Mouse (Mus musculus) lung, embryonic 15.5 days (tissue): ENCODE measurements around the gene Iffo1. TPM values are rescaled to one million over a fixed set of nuclear protein-coding genes. Genes with fewer than 3 reads are reported as not detected.
A peak's percentile ranks its signal among the peaks of the same experiment; 100 is the strongest.
"Not testable (repeated sequence)": the region's sequence is repeated elsewhere in the genome, so short reads cannot be mapped to it uniquely, and the experiment has no call there.

Experiments
- ATAC-seq: fragments of 200-750 bp; cut with Nextera tagmentation; 2 replicates; pipeline ENCODE4 v1.8.0; 2017; ENCODE audit warnings: moderate number of reproducible peaks, borderline replicate concordance; ENCODE audit not compliant: low FRiP score, low TSS enrichment; ENCODE audit errors: extremely low read depth
- H3K27ac ChIP-seq: fragments of 300-500 bp; sonication (generic); 2 replicates; pipeline ENCODE4 v1.5.1; 2015; ENCODE audit warnings: moderate library complexity, mild to moderate bottlenecking, inconsistent platforms
- H3K27me3 ChIP-seq: fragments of 300-500 bp; sonication (generic); 2 replicates; pipeline ENCODE4 v1.6.1; 2015; ENCODE audit warnings: inconsistent platforms
- H3K36me3 ChIP-seq: fragments of 300-500 bp; sonication (generic); 2 replicates; pipeline ENCODE4 v1.6.1; 2015; ENCODE audit warnings: inconsistent platforms
- H3K4me1 ChIP-seq: fragments of 300-500 bp; sonication (generic); 2 replicates; pipeline ENCODE4 v1.6.1; 2015; ENCODE audit warnings: inconsistent platforms
- H3K4me2 ChIP-seq: fragments of 300-500 bp; sonication (generic); 2 replicates; pipeline ENCODE4 v1.6.1; 2015; ENCODE audit warnings: inconsistent platforms, mild to moderate bottlenecking, moderate library complexity
- H3K4me3 ChIP-seq: fragments of 300-500 bp; sonication (generic); 2 replicates; pipeline ENCODE4 v1.5.1; 2015; ENCODE audit warnings: mild to moderate bottlenecking, inconsistent platforms
- H3K9ac ChIP-seq: fragments of 300-500 bp; sonication (generic); 2 replicates; pipeline ENCODE4 v1.6.1; 2015; ENCODE audit warnings: inconsistent platforms
- H3K9me3 ChIP-seq: fragments of 300-500 bp; sonication (generic); 2 replicates; pipeline ENCODE4 v1.6.1; 2016; ENCODE audit warnings: inconsistent platforms
- WGBS: fragments of 180-500 bp; shearing (Covaris S2); methylation state at CpG from one replicate; pipeline ENCODE4 v1.1.7; 2015; 5-methylcytosine and 5-hydroxymethylcytosine counted together
- polyA plus RNA-seq: library from polyadenylated mRNA; unstranded; fragments of >200 nt; fragmentation: Nextera tagmentation; extraction: Ambion mirVana; gene quantifications from 2 replicates; pipeline ENCODE4 v1.2.1, GENCODE M21; 2015

Gene Iffo1
- polyA plus RNA-seq, 1 experiment from 2014 or later, result 6.8 TPM

DNA sequence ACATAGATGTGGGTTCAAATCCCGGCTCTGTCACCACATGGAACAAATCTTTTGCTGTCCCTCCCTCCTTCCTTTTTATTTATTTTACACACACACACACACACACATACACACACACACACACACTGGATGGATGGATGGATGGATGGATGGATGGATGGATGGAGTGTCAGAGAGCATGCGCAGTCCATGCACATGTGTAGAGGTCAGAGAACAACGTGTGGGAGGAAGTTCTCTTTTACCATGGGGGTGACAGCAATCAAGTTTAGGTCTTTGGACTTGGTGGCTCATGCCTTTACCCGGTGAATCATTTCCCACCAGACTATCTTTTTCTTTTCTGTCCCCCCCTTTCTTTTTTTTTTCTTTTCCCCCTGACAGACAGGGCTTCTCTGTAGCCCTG lies 8.6 kb downstream of the Iffo1 start:
- H3K9me3 ChIP-seq, result no peaks in the 10 kb centered on the region
- ATAC-seq, result no peak
- no peak overlapping the region for H3K4me2 ChIP-seq
- H3K27ac ChIP-seq, result no peak overlapping the region
- peaks cover 9% of the 10 kb centered on the region for H3K36me3 ChIP-seq
- 87% methylated on average over 4 of the region's 4 CpGs for WGBS
- no peak overlapping the region for H3K4me3 ChIP-seq
- H3K4me1 ChIP-seq, result peaks cover 11% of the 10 kb centered on the region
- no peak overlapping the region for H3K9ac ChIP-seq
- no peaks in the 10 kb centered on the region for H3K27me3 ChIP-seq

DNA sequence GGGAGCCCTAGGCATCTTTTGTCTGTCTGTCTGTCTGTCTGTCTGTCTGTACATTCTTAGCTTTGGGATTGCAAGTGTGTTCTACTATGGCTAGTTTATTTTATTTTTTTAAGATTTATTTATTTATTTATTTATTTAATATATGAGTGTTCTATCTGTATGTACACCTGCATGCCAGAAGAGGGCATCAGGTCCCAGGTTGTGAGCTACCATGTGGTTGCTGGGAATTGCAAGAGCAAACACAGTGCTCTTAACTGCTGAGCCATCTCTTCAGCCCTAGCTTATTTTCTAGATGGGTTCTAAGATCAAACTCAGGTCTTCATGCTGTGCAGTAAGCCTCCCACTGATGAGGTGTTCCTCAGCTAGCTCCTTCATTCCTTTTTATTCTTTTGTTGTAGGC lies 9.5 kb downstream of the Iffo1 start:
- no peaks in the 10 kb centered on the region for H3K9me3 ChIP-seq
- H3K4me3 ChIP-seq, result no peak overlapping the region
- ATAC-seq, result no peak
- H3K4me1 ChIP-seq, result peaks cover 3% of the 10 kb centered on the region
- no peak overlapping the region for H3K4me2 ChIP-seq
- H3K9ac ChIP-seq, result no peak overlapping the region
- no peak overlapping the region for H3K27ac ChIP-seq
- peaks cover 17% of the 10 kb centered on the region for H3K36me3 ChIP-seq
- H3K27me3 ChIP-seq, result no peaks in the 10 kb centered on the region

DNA sequence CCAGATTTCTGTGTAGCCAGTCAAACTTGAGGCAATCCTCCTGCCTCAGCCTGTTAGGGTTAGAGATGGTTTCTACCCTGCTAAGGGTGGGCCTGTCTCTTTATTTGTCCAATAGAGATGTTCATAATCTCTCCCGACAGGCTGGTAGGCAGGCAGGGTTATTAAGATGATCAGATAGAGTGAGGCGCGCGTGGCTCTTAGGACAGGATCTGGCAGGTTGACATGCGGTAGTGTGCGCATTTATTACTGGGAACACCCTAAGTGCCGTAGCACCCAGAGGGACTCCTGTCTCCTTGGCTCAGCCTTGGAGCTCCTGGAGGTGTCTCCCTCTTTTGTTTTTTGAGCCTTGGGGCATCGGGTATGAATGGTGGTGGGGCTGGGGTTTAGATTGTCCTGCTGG lies 10.2 kb downstream of the Iffo1 start:
- 88% methylated on average over 8 of the region's 8 CpGs for WGBS
- Histone ChIP-seq H3K27me3 (no peaks in the 10 kb centered on the region), H3K4me2 (no peak overlapping the region), H3K36me3 (peaks cover 23% of the 10 kb centered on the region), H3K27ac (no peak overlapping the region), H3K9me3 (no peaks in the 10 kb centered on the region), H3K4me3 (no peak overlapping the region), H3K9ac (no peak overlapping the region), H3K4me1 (no peaks in the 10 kb centered on the region)
- ATAC-seq, result no peak

DNA sequence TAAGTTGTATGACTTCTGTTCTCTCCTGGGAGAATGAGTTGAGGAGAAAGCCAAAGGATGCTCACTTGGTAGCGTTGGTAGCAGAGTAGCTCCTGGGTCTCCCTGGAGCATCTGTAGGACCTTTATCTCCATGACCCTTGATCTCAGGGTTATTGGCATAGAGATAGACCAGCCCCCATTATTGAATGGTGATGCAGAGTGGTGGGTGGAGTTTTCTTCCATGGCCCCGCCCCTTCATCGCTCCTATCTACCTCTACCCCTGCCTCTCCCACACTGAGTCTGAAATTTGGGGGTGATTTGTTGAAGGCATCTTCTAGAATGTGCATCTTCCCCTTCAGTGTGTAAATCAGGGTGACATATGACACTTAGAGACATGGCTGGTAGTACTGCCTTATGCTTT lies 11.4 kb downstream of the Iffo1 start:
- H3K4me3 ChIP-seq, result no peak overlapping the region
- H3K36me3 ChIP-seq, result peaks cover 34% of the 10 kb centered on the region
- 81% methylated on average over 3 of the region's 3 CpGs for WGBS
- no peak overlapping the region for H3K27ac ChIP-seq
- peaks cover 8% of the 10 kb centered on the region; the same call in 1 of the 2 replicates for H3K4me1 ChIP-seq
- H3K27me3 ChIP-seq, result no peaks in the 10 kb centered on the region
- no peak overlapping the region for H3K9ac ChIP-seq
- no peak overlapping the region for H3K4me2 ChIP-seq
- ATAC-seq, result no peak
- H3K9me3 ChIP-seq, result no peaks in the 10 kb centered on the region

DNA sequence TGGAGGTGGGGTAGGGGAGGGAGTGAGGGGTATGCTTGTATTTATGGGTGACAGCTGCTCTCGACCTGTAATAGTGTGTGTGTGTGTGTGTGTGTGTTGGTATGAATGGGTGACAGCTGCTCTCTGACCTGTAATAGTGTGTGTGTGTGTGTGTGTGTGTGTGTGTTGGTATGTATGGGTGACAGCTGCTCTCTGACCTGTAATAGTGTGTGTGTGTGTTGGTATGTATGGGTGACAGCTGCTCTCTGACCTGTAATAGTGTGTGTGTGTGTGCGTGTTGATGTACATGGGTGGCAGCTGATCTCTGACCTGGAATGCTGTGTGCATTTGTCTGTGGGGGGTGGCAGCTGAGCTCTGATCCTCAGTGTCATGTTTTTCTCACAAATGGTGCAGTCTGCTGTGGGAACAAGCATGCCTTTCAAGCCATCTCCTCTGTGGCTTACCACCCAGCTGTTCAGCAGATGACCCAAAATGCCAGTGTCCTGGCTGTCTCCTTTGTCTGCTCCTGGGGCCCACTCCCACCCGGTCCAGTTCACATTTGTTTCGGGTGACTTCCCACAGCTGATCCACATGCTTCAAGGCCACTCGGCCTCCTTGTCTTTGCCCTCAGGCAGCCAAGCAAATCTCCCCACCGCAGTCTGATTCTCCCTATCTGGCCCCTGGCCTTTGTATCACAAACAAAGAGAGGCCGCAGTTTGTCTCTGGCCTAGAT lies 12.0 kb downstream of the Iffo1 start:
- H3K9ac ChIP-seq, result no peak overlapping the region
- H3K4me1 ChIP-seq, result peaks cover 11% of the 10 kb centered on the region; the same call in 1 of the 2 replicates
- ATAC-seq, result no peak
- WGBS, result 67% methylated on average over 7 of the region's 7 CpGs
- H3K4me2 ChIP-seq, result no peak overlapping the region
- H3K27me3 ChIP-seq, result no peaks in the 10 kb centered on the region
- H3K27ac ChIP-seq, result no peak overlapping the region
- H3K36me3 ChIP-seq, result peaks cover 36% of the 10 kb centered on the region
- H3K4me3 ChIP-seq, result no peak overlapping the region
- H3K9me3 ChIP-seq, result no peaks in the 10 kb centered on the region

DNA sequence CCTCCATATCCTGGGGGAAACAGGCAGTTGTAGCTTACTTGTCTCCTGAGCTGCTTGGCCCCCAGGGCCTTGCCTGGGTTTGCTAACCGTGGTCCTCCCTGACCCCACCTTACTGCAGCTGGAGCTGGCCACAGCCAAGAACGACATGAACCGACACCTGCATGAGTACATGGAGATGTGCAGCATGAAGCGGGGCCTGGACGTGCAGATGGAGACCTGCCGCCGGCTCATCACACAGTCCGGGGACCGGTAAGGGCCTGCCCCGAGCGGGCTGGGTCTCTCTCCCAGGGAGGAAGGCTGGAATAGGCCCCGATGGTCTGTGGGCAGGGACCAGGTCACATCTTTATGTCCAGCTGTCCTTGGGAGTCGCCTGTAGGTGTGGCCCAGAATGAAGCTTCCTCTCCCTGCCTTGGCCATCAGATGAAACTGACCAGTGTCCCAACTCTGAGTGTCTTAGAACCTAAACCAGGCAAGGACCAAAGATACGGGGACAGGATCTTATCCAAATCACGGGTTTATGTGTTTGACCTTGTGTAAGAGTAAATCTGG lies 14.0 kb downstream of the Iffo1 start:
- no peak overlapping the region for H3K4me2 ChIP-seq
- WGBS, result 78% methylated on average over 15 of the region's 15 CpGs
- no peak overlapping the region for H3K27ac ChIP-seq
- H3K27me3 ChIP-seq, result no peaks in the 10 kb centered on the region
- H3K4me1 ChIP-seq, result peaks cover 25% of the 10 kb centered on the region
- H3K9me3 ChIP-seq, result no peaks in the 10 kb centered on the region
- no peak overlapping the region for H3K4me3 ChIP-seq
- H3K36me3 ChIP-seq, result peaks cover 41% of the 10 kb centered on the region
- no peak overlapping the region for H3K9ac ChIP-seq
- ATAC-seq, result no peak

DNA sequence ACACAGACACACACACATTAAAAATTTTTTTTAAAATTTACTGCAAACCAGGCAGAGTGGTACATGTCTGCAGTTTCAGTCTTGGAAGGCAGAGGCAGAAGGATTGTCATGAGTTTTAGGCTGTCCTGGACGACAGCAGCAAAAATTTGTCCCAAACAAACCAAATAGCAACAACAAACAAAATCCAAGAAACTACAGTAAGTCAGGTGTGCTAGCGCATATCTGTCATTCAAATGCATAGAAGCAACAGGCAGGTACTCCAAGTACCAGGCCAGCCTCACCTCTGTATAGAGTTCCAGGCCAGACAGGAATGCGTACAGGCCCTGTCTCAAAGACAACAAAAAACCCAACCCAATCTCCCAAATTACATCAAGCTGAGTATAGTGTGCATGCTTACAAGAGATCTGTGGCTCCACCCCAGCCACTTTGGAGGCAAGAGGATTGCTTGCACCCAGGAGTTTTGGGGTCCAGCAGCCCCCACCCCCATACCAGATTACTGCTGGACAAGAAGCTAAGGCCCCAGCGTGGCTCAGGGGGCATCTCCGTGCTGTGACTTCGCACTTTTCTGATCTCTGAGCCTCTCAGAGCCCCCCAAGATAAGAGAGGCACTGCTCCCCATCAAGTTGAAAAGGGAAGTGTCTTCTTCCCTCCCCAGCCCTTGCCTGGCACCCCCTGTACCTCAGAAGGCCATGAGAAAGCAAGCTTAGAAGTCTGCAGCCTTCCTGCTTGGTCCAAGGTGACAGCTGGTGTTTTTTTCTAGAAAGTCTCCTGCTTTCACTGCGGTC lies 14.9 kb downstream of the Iffo1 start:
- no peak overlapping the region for H3K4me2 ChIP-seq
- WGBS, result 74% methylated on average over 7 of the region's 7 CpGs
- no peaks in the 10 kb centered on the region for H3K27me3 ChIP-seq
- ATAC-seq, result no peak
- no peak overlapping the region for H3K4me3 ChIP-seq
- H3K9me3 ChIP-seq, result no peaks in the 10 kb centered on the region
- no peak overlapping the region for H3K9ac ChIP-seq
- H3K36me3 ChIP-seq, result peaks cover 41% of the 10 kb centered on the region
- H3K4me1 ChIP-seq, result peaks cover 30% of the 10 kb centered on the region
- H3K27ac ChIP-seq, result peak overlapping the region; percentile 36; the same call in 1 of the 2 replicates

DNA sequence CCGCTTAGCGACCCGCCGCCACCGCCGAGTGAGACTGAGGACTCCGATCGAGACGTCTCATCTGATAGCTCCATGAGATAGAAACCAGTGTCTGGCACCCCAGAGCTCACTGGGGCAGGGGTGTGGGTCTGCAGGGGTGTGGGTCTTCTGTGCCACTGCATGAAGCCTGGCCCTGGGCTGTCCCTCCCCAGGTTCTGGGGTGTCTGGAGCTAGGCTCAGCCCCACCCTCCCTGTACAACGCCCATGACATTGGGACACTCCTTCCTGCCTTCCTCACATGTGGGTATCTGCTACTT lies 15.5 kb downstream of the Iffo1 start:
- no peak for ATAC-seq
- Histone ChIP-seq H3K27ac (peak overlapping the region; percentile 36; the same call in 1 of the 2 replicates), H3K9ac (no peak overlapping the region), H3K4me3 (no peak overlapping the region), H3K4me2 (no peak overlapping the region), H3K9me3 (no peaks in the 10 kb centered on the region), H3K27me3 (no peaks in the 10 kb centered on the region), H3K36me3 (peaks cover 41% of the 10 kb centered on the region), H3K4me1 (peaks cover 30% of the 10 kb centered on the region)
- 48% methylated on average over 10 of the region's 10 CpGs for WGBS

DNA sequence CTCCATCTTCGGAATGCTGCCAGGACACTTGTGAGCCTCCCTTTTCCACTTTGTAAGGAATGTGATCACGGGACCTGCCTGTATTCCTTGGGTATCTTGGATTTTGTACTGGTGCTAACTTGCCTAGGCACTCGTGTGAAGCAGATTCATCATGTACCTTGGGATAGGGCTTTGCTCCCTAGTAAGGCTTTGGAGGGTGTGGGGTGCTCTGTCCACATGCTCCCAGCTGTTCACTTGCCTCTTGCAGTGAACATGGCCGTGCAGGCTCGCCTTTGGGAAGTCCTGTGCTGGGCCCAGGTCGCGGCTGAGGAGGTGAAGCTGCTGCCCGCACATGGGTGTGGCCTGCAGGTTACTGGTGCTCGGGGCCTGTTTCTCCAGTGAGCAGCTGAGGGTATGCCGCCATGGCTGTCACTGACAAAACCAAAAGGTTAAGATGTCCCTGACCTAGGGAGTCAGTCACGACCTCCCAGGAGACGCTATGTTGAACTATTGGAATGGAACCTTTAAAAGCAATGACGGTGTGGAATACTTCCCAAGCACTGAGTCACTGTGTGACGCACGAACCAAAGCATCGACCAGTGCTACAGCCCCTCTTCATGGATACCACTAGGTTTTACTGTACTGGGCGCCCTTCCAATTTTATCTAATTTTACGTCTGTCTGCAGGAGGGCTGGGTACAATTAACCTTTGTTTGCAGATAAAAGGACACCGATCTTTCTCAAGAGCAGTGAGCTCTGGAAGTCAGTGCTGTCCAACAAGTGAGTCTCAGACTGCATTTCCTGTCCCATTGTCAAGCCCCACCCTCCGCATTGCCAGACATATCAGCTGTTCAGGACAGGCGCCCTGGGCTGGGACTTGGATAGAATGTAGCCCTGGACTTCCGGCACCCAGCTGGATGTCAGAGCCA lies 16.1 kb downstream of the Iffo1 start:
- peak overlapping the region; percentile 36 for H3K27ac ChIP-seq
- ATAC-seq, result no peak
- no peaks in the 10 kb centered on the region for H3K9me3 ChIP-seq
- H3K4me2 ChIP-seq, result no peak overlapping the region
- H3K27me3 ChIP-seq, result no peaks in the 10 kb centered on the region
- H3K9ac ChIP-seq, result no peak overlapping the region
- no peak overlapping the region for H3K4me3 ChIP-seq
- H3K4me1 ChIP-seq, result peaks cover 31% of the 10 kb centered on the region
- 19% methylated on average over 22 of the region's 22 CpGs for WGBS
- peaks cover 41% of the 10 kb centered on the region for H3K36me3 ChIP-seq

DNA sequence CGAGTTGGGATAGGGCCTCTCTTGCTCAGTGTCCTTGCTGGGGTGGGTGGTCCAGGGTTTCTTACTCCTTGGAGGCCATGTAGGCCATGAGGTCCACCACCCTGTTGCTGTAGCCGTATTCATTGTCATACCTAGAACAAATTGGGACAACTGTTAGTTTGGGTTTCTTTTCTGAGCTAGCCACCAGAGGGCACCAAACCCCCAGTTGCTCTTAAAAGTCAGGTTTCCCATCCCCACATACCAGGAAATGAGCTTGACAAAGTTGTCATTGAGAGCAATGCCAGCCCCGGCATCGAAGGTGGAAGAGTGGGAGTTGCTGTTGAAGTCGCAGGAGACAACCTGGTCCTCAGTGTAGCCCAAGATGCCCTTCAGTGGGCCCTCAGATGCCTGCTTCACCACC lies 16.9 kb downstream of the Iffo1 start:
- not testable (repeated sequence) for H3K27ac ChIP-seq, H3K4me3 ChIP-seq, ATAC-seq, H3K9me3 ChIP-seq, H3K9ac ChIP-seq, H3K4me2 ChIP-seq, H3K27me3 ChIP-seq
- Histone ChIP-seq H3K36me3 (peaks cover 41% of the 10 kb centered on the region), H3K4me1 (peaks cover 40% of the 10 kb centered on the region)
- 13% methylated on average over 4 of the region's 5 CpGs for WGBS

DNA sequence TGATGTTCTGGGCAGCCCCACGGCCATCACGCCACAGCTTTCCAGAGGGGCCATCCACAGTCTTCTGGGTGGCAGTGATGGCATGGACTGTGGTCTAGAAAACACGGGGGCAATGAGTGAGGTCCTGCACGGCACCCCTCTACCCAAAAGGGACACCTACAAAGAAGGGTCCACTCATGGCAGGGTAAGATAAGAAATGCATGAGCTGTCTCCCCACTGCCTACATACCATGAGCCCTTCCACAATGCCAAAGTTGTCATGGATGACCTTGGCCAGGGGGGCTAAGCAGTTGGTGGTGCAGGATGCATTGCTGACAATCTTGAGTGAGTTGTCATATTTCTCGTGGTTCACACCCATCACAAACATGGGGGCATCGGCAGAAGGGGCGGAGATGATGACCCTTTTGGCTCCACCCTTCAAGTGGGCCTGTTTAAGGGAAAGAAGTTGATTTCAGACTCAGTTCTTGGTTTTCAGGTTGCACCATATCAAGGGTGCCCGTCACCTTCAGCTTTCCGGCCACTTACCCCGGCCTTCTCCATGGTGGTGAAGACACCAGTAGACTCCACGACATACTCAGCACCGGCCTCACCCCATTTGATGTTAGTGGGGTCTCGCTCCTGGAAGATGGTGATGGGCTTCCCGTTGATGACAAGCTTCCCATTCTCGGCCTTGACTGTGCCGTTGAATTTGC lies 17.7 kb downstream of the Iffo1 start:
- Histone ChIP-seq H3K36me3 (peaks cover 45% of the 10 kb centered on the region), H3K4me1 (peaks cover 48% of the 10 kb centered on the region)
- H3K4me2 ChIP-seq, ATAC-seq, H3K27me3 ChIP-seq, H3K4me3 ChIP-seq, H3K9me3 ChIP-seq, H3K9ac ChIP-seq, H3K27ac ChIP-seq: not testable (repeated sequence)
- WGBS, result 59% methylated on average over 13 of the region's 16 CpGs
